Mouse (Mus musculus): ENCODE data around the gene Med31. TPM values are rescaled to one million over a fixed set of nuclear protein-coding genes. Genes with fewer than 3 reads are reported as not detected.
"Not testable (repeated sequence)": the region's sequence is repeated elsewhere in the genome, so short reads cannot be mapped to it uniquely, and the experiment has no call there.

The Med31 gene
- total RNA-seq, 2 experiments from 2014 or later = 10.4 to 10.7 TPM

GRCm38 (mm10) chr11:72203440-72203839 is 12.0 kb downstream of the Med31 start:
- DNase-seq = no peak

- DNase-seq = peak; percentile 8 to 23
These were observed 18.9 kb downstream of the Med31 start for GRCm38 (mm10) chr11:72196506-72196905.

- no peak for DNase-seq
These were observed 21.1 kb downstream of the Med31 start for GRCm38 (mm10) chr11:72194259-72194658.

GRCm38 (mm10) chr11:72190857-72191256 is 24.5 kb downstream of the Med31 start:
- DNase-seq = no peak

- no peak for DNase-seq
These were observed 31.1 kb downstream of the Med31 start for GRCm38 (mm10) chr11:72184252-72184651.

GRCm38 (mm10) chr11:72181136-72181535 is 34.3 kb downstream of the Med31 start:
- DNase-seq = no peak

- no peak for DNase-seq
These were observed 34.8 kb downstream of the Med31 start for GRCm38 (mm10) chr11:72180556-72180955.

- DNase-seq = no peak
These were observed 38.8 kb downstream of the Med31 start for GRCm38 (mm10) chr11:72176553-72176952.

GRCm38 (mm10) chr11:72175966-72176365 is 39.4 kb downstream of the Med31 start:
- DNase-seq = no peak

- no peak for DNase-seq
These were observed 40.7 kb downstream of the Med31 start for GRCm38 (mm10) chr11:72174721-72175120.

GRCm38 (mm10) chr11:72173506-72173905 is 41.9 kb downstream of the Med31 start:
- no peak for DNase-seq

- DNase-seq = not testable (repeated sequence)
These were observed 43.5 kb downstream of the Med31 start for GRCm38 (mm10) chr11:72171906-72172305.

- no peak for DNase-seq
These were observed 45.5 kb downstream of the Med31 start for GRCm38 (mm10) chr11:72169871-72170270.

- no peak for DNase-seq
These were observed 52.2 kb downstream of the Med31 start for GRCm38 (mm10) chr11:72163198-72163597.

Other genes with a start within 250 kb of the Med31 start
- not detected for gene Aipl1, start 178.1 kb downstream of the Med31 start, total RNA-seq (2021)
- under 1 TPM; 0.33 to 0.74 TPM for gene Pimreg, start 173.6 kb downstream of the Med31 start, total RNA-seq (2021)
- 1 to 10 TPM; 1.1 to 1.3 TPM for gene Pitpnm3, start 79.8 kb downstream of the Med31 start, total RNA-seq (2021)
- gene Gm43951, start 8.8 kb downstream of the Med31 start, total RNA-seq (2021) = under 1 TPM; 0.13 to 0.15 TPM
- gene 4933427D14Rik, start 8.1 kb downstream of the Med31 start, total RNA-seq (2021) = 1 to 10 TPM; 1.9 to 2.4 TPM
- 10 to 100 TPM; 40.3 to 46.9 TPM for gene Txndc17, start 8.0 kb downstream of the Med31 start, total RNA-seq (2021)
- not detected for gene Slc13a5, start 51.6 kb upstream of the Med31 start, total RNA-seq (2021)
- 10 to 100 TPM in 1 of 2 experiments, 1 to 10 TPM in 1; 9.5 to 10.5 TPM for gene Xaf1, start 86.0 kb upstream of the Med31 start, total RNA-seq (2021)
- not detected for gene Fbxo39, start 98.9 kb upstream of the Med31 start, total RNA-seq (2021)
- gene Tekt1, start 146.8 kb upstream of the Med31 start, total RNA-seq (2021) = under 1 TPM in 1 of 2 experiments, not detected in 1; 0.75 TPM
- 10 to 100 TPM in 1 of 2 experiments, 1 to 10 TPM in 1; 9.4 to 11.3 TPM for gene Smtnl2, start 196.1 kb upstream of the Med31 start, total RNA-seq (2021)
- not detected for gene Ggt6, start 219.9 kb upstream of the Med31 start, total RNA-seq (2021)
- gene Mybbp1a, start 225.8 kb upstream of the Med31 start, total RNA-seq (2021) = 10 to 100 TPM; 43.1 to 47.5 TPM

All from heart, adult 18-20 months (tissue).